Mouse (Mus musculus) retina, postnatal 1 day (tissue): ENCODE results near the gene Mybpc2.
A peak's percentile ranks its signal among the peaks of the same experiment; 100 is the strongest.

Experiments used
- DNase-seq: peaks from one replicate; pipeline ENCODE4 v3.0.0-alpha.2; 2012

The Mybpc2 gene

DNA sequence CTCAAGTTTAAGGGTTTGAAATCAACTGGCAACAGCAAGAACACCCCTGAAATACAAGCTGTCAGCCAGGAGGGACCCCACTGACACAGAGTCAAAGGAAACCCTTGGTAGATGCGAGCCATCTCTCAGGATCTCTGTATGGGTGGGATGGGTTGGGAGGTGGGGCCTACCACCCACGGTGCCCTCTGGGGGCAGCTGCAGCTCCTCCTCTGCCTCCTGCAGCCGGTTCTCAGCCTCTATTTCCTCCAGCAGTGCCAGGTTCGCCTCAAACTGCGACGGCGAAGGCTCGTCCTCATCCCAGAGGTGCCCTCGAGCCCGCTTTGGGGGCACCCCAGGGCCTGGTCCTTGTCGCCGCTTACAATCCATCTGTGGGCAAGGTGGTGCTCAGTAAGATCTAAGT, 18.6 kb upstream of the Mybpc2 start:
- DNase-seq, result no peak

DNA sequence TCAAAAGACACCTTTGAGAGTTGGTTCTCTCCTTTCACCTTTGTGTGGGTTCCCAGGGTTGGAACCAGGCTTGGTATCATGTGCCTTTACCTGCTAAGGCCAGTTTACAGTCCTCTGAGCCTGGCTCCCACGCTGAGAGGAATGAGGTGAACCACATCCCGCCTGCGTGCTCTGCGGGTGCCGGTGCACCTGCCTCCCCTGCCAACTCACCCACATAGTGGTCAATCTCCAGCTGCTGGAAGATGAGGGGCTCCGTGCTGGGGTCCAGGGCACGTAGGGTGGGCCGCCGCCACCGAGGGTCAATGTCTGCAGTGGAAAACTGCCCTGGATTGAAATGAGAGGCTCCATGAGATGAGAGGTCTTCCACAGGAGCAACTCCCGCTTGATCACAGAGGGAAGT, 18.1 kb upstream of the Mybpc2 start:
- no peak for DNase-seq

DNA sequence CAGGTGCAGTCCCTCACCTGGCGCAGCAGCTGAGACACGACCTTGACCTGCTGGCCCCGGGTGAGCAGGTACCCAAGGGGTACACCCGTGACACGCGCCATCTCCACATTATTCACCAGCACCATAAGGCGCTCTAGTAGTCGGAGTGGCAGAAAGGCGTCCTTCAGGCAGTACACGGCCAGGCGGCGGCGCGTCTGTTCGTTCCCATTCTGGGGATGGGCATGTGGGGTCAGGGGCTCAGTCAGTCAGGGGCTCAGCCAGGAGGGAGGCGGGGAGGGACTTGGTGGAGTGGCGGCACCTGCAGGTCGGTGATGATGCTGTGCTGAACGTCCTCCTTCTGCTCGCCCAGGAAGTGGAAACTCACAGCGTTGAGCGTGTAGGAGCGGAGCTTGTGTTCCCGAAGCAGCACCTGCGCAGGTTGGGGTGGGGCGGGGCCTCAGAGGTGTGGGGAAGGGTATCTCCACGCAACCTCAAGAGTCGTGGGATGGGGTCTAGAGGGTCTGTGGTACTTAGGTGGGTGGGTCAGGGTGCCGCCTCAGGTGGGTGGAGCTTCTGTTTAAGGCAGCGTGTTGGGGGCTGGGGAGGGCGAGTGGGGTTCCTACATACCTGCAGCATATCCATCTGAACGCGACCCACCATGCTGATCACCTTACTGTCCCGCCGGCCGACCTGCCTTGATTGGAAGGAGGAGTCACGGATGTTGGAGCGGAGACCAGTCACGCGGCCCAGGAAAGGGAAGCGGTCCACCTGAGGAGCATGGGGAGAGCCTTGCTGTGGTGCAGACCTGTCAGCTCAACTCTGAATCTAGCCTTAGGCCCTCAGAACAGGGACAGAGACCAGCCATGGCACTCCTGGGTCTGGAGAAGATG, 14.5 kb upstream of the Mybpc2 start:
- DNase-seq, result no peak

DNA sequence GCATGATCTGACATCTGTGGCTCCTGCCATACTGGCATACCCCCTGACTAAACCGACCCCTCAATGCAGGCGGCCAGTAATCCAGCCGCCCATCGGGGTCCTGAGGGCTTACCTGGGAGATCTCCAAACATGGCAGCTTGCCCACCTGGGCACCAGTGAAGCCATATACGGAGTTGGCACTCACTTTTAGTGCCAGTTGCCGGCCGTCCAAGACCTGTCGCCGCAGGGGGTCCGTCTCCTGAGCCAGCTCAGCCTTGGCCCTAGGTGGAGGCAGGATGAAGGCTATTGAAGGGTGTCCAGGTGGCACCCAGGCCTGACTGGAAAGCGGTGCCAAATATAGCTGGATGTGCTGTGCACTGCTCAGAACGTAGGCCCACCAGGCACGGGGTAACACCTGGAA, 13.0 kb upstream of the Mybpc2 start:
- no peak for DNase-seq

DNA sequence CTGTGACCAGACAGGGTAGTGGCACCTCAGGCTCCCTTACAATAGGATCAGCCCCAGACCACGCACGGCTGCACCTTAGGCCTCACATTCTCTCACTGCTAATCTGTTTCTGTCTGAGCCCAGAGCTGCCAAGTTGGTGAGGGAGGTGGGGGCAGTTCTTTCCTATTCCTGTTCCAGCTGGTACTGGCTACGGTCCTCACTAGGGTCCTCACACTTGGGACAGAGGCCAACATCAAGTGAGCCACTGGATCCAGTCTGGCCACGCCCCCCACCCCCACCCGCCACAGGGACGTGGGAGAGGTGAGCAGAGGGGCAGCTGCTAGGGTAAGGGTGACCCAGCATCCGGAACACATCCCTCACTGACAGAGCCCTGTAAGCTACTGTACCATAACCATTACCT, 12.6 kb upstream of the Mybpc2 start:
- no peak for DNase-seq

DNA sequence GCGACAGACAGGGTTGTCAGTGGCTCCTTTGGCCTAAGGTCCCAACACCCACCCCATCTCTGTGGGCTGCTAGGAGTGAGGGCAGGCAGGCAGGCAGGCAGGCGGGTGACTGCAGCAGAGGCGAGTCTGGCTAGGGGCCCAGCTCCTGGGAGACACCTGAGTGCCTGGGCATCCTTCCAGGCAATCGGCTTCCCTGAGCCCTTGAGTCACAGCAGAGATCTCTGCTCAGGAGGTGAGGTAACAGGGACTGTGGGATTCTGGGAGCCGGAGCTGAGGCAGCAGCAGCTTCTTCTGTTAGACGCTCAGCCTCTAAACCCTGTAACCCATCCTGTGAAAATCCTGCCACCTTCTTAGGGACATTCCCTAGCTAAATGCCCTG, 12.1 kb upstream of the Mybpc2 start:
- DNase-seq, result no peak

DNA sequence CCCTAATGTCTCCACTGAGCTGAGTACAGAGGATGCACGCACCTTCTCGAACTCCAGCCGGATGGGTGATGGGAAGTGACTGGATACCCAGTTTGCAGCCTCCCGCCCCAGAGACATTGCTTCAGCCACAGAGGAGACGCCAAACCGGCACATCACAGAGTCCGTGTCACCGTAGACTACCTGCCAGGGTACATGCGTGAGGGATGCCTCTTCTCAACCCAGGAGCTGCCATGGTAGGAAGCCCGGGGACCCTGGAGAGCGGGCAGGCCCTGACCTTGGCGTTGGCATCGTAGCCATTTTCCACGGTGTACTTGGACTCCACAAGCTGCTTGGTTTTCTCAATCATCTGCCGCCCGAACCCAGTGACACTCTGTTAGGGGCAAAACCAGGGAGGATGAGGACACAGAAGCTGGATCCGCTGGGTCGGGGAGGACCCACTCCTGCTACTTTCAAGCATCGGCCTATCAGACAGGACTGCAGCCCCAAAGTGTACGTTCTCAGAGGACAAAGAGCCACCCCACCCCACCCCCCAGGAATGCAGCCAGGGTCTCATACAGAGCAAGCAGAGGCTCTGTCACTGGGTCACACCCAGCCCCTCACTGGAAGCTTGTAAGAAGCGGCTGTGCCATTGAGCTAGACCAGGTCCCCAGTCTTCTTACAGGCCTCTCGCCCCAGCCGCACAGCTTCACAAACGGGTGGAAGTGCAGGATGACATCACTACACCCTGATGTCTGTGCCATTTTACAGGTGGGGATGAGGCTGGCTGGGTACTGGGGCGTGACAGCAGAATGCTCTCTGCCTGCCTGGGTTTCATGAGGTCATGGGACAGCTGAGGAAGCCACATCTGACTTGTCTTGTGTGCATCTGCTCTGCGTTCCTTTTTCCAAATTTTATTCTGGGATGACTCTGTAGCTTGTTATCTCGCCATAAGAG, 11.5 kb upstream of the Mybpc2 start:
- DNase-seq, result no peak

DNA sequence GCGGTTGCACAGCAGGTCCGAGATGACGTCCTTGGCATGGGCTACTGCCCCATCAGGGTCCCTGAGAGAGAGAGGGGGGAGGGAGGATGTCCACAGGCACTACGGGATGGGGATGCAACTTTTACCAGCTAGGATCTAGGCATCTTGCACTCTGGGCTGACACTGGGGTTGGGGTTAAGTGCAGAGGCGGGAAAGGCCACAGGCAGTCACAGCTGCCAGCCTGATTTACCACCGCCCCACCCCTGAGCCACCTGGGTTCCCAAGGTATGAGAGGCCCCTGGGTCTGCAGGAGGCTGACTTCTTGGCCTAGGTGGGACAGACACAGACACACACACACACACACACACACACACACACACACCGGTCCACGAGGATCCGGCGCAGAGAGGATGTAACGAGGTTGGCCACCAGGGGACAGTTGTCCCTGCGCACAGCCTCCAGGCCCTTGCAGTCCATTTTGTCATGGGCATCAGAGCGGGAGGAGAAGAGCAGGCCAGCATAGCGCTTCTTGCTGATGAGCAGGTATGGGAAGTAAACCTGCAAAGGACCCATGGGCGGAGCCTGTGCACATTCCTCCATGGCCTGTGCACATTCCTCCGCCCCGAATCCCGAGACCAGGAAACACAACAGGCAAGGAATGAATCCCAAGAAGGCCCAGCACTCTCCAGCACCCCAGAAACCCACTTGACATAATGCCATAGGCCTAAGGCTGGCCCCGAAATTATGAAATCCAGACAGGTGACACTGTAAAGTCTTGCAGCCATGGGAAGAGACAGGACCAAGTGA, 10.4 kb upstream of the Mybpc2 start:
- DNase-seq, result no peak

DNA sequence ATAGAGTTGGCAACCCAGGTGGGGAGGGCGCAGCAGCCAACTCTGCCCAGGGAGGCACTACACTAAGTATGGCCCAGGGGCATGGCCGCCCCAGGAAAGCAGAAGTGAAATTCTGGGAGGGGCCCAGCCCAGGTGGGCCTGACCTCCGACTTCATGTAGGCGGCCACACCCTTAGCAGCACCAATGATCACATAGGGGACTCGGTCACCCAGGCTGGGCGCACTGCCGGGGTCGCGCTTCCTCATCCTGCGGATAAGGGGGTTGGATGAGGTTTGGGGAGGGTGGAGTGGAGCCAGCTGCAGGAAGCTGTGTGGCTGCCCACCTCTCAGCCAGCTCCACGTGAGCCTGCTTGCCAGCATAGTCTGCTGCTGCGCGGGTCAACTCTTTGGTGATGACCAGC, 9.8 kb upstream of the Mybpc2 start:
- no peak for DNase-seq

DNA sequence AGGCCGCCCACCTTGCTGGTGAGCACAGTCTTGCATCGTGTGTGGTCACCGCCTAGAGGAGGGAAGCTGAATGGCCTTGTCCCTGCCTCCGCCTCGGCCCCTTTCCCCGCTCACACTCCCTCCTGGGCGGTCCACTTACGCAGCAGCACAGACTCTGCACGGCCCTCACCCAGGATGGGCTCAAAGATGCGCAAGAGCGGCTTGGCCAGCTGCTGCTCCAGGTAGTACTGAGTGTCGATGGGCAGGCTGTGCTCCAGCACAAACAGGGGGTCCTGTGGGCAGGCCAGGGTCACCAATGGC, 9.2 kb upstream of the Mybpc2 start:
- DNase-seq, result no peak

DNA sequence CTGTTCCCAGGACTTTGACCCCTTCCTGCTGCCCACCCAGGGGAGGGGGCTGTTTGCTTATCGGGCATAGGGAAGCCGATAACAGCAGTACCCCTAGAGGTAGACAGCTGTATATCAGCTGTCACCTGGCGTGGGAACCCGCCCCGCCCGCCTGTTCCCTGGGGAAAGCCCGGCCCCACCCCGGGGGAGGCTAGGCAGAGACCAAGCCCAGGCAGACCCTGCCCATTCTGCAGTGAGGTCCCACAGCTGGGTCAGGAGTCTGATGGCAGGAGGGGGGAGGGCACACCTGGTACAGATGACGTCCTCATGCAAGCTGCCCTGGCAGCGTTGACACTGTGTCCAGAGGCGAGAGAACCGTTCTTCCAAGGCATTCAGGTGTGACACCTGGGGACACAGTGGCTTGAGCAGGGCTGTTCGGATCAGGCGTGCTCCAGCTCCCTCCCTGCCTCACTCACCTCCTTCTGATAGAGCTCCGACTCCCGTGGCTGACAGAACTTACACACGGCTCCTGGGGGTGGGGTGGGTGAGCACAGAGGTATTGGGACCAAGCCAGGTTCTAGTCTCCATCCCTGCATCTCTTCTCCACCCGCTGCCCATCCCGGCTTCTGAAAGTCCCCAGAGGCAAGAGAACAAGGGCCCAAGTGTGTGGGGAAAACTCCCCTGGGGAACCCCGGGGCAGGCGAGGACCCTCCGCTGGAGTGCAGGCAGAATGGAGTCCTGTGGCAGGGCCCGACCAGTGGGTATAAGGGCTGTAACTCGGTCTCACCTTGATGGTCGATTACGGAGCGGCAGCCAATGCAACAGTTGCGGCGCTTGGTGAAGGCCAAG, 8.7 kb upstream of the Mybpc2 start:
- no peak for DNase-seq

DNA sequence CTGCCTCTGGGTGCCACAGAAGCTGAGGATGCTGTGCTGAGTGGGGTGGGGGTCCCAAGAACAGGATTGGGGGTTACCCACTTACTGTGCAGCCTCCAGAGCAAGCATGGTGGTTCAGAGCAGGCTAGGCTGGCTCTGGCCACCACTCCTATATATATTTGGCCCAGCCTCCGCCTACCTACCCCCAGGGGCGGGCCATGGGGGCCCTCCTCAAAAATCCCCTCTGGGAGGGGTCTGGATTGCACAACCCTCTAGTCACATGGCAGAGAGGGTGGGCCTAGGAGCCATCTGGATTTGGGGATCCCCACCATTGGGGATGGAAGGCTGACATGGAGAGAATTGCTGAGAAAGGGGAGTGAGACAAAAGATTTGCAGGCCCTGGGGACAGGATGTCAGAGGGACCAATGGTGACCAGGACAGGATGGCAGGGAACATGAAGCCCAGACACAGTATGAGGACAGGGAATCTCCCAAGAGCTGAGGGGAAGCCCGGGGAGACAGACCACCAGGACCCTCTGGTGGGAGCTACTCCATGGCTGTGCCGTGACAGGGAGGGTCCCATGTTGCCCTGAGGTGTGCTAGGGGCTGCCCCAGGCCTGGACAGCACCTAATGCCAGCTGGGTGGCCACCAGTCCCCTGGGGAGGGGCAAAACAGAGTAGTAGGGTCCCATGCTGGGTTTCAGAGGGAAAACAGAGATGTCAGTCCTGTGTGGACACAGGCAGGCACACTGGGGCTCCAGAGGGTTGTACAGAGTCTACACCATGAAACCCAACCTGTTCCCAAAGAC, 7.7 kb upstream of the Mybpc2 start, which contains the start of gene Spib:
Spib (minus strand) TSS at position 126 of the 787 bp plus-strand sequence.
- DNase-seq, result no peak

DNA sequence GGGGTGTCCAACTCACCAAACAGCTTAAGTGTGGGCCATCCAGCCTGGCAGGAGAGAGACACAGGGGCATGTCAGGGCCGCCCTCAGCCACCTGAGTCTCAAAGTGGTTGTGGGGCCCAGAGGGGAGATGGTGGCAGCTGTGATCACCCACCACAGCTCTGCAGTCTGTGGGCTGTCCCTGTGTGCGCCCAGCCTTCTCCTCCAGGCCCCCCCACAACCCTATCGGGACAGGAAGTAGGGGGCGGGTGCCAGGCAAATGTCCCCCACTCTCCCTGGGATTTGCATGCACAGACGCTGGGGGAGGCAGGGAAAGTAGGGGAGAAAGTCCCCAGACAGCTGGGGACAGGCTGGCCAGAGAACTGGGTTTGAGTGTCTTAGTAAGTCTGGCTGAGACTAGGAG, 6.8 kb upstream of the Mybpc2 start:
- DNase-seq, result no peak

DNA sequence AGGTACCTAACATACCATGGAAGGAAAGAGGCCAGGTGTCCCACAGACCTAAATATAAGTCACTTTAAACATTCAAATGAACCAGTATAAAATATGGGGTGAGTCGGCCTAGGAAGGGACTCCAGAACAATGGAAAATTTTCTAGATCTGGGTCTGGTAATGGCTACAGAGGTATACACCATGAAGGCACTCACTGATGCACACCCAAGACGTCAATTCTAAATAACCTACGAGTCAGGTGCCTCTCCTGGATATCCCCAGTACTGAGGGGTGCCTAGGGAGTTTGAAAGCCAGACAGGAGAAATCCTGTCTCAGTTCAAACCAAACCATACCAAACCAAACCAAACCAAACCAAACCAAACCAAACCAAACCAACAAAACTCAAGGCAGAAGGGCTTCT, 6.1 kb upstream of the Mybpc2 start:
- no peak for DNase-seq

DNA sequence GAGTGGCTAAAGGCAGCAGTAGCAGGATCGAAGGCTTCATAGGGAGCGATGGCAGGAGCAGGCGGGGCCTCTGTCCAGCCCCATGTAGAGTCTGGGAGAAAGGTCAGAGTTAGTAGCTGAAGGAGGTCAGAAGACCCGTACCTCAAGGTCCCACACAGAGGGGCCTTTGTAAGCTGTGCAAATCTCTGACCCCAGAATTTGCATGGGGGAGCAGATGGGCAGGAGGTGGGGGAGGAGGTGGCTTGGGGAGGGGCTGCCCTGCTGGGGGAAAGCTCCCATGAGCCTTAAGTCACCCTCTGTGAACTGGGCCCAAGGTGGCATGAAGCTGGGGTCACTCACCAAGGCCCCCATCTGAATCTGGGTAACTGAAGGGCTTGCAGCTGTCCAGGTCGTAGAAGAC, 5.1 kb upstream of the Mybpc2 start:
- no peak for DNase-seq

DNA sequence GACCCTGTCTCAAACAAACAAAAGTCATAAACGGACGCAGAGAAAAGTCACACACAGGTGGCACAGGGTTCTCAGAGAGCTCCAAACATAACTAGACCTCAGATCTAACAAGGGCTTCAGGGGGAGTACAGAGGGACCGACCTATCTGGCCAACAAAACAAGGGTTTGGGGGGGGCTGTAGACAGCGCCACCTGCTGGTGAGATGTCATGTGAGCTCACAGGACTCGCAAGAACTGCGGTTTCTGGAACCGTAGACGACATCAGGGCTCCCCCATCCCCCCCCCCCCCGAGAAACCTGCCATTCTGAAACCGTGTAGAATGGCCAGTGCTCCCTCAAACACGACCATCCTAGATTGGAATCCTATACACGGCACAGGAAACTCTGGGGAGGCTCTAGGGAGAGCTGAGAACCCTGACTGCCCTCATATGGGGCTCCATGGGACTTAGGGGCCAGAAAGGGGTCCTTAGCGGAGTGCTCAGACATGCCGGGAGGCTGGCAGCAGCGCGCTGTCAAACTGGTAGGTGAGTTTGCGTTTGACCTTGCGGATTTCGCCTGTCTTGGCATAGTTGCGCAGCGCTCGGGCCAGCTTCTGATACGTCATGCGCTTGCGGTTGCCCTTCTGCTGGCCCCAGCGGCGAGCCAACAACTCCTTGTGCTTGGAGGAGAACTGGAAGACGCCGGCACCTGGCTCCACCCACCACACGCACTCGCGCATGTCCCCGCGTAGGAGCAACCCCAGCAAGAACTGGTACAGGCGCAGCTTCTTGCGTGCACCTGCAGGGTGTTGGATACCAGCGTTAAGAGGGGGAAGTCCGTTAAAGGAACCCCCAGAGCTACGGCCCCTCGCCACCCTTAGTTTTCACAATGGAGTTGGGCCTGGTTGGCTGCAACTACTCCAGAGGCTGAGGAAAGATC, 3.3 kb upstream of the Mybpc2 start:
- peak; percentile 87 for DNase-seq

DNA sequence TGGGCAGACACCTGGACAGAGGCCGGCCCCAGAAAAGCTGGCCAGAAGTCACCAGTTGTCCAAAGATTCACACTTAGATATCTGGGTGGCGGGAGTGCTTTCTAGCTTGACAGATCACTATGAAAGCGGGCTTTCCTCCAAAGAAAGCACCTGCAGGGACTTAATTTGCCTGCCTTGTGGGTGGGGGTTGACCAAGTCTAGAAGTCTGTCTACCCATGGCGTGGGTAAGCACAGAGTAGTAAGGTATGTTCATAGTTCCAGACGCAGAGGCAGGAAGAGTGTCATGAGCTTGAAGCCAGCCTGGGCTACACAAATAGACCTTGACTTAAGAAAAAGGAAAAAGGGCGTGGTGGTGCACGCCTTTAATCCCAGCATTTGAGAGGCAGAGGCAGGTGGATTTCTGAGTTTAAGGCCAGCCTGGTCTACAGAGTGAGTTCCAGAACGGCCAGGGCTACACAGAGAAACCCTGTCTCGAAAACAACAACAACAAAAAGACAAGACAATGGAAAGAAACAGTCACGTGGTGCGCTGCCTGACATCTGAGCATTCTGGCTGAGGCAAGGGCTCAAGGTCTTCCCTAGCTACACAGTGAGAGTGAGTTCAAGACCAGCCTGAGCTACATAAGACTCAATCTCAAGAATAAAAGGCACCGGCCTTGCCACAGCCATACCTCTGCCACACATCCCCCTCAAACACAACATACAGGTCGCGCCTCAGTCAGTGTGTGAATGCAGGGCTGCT, 2.1 kb upstream of the Mybpc2 start:
- no peak for DNase-seq

DNA sequence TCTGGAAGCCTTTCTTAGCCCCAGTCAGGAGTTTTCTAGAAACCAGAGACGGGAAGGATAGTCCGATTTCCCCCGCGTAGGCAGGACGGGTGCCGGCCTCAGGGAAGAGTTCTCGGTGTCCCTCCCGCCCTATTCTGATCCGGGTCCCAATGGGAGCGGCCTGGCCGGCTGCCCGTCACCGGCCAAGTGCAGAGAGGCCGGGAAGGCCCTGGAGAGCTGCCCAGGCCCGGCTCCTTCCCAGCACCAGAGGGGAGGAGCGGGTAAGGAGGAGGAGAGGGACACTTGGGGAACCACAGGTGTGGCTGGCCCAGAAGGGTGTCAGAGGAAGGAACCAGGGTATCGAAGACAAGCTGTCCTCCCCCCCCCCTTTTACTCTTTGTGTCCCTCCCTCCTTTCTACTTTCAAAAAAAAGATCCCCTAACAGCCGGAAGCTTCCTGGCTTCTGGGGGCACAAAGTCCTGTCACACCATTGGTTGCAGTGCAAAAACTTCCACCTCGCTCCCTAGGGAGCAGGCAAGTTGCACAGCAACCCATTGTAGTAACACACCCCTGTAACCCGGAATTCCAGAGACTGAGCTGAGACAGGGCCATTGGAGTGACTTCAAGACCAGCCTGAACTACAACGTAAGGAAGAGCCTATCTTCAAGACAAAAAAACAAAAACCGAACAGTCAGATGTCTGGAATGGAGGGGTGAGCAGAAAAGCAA, 823 bp upstream of the Mybpc2 start:
- peak; percentile 53 for DNase-seq

DNA sequence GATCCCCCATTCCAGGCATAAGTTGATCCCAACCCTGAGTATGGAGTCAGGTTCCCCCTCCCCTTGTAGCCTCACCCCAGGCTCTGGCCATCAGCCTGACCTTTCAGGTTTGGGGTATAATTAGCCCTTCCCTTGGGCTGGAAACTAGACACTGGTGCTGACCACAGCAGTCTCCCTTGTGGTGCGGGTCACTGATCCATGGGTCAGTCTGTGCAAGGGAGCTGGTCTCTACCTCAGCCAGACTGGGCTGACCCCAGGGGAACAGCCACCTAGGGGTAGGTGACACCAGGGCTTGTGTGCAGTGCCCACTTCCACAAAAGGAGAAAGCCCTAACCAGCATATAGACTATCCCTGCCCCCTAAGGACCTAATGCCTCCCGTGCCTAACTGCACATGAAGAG, 1.4 kb downstream of the Mybpc2 start:
- DNase-seq, result no peak
